Mouse (Mus musculus) testis, adult 2 months (tissue): ENCODE results near the gene Epha8.

Experiments used
- CTCF ChIP-seq: fragments of 200-500 bp; IDR thresholded peaks from 2 replicates; pipeline ENCODE4 v1.5.1; 2012; ENCODE audit warnings: low read depth, mild to moderate bottlenecking, inconsistent platforms, low read length, moderate library complexity; ENCODE audit not compliant: control insufficient read depth, insufficient read depth, insufficient replicate concordance
- POLR2A ChIP-seq: fragments of 200-500 bp; IDR thresholded peaks from 2 replicates; pipeline ENCODE4 v1.6.1; 2012; ENCODE audit warnings: low read depth, mild to moderate bottlenecking, inconsistent platforms, low read length, moderate library complexity; ENCODE audit not compliant: control insufficient read depth

DNA sequence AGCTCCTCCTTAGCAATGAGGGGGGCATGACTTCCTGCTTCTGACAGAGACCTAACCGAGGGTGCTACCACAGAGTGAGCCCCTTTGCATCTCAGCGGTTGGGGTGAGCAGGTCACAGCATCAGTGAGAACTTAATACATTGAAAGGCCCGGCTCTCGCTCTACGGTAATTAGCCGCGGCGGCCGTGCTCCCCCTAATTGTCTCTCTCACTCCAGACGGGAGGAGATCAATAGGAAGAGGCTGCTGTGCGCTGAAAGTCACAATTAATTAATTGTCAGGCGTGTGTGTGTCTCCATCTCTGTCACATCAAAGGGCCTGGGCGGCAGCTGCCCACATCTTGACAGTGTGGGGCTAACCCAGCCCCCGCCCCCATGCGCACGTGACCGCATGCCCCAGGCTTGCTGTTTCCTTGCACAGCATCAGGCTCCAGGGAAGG lies 45.4 kb downstream of the Epha8 start:
- no peak for TF ChIP-seq CTCF
- no peak for TF ChIP-seq POLR2A
